Mouse (Mus musculus) left cerebral cortex, postnatal 4 days (tissue): ENCODE data around the gene Hsd17b13. TPM values are rescaled to one million over a fixed set of nuclear protein-coding genes. Genes with fewer than 3 reads are reported as not detected.

Experiments
- total RNA-seq, 2 experiments: library from RNA; stranded (reverse); gene quantifications; 2 replicates each; pipeline ENCODE4 v1.2.3; 2021

Hsd17b13 gene
- total RNA-seq, 2 experiments from 2014 or later, result not detected

Other genes starting within 250 kb of the Hsd17b13 start
- 10 to 100 TPM; 46.0 to 46.4 TPM for gene Klhl8, start 66.2 kb downstream of the Hsd17b13 start, total RNA-seq
- 10 to 100 TPM; 20.2 to 22.6 TPM for gene Hsd17b11, start 44.5 kb upstream of the Hsd17b13 start, total RNA-seq
- 10 to 100 TPM; 43.9 to 46.7 TPM for gene Nudt9, start 68.9 kb upstream of the Hsd17b13 start, total RNA-seq
- gene Gm17660, start 100.2 kb upstream of the Hsd17b13 start, total RNA-seq, result not detected
- 100 to 1,000 TPM; 465 to 498 TPM for gene Sparcl1, start 136.3 kb upstream of the Hsd17b13 start, total RNA-seq
- not detected for gene Dspp, start 193.3 kb upstream of the Hsd17b13 start, total RNA-seq
- under 1 TPM; 0.18 to 0.36 TPM for gene Dmp1, start 225.2 kb upstream of the Hsd17b13 start, total RNA-seq